Mouse (Mus musculus): ENCODE measurements around the gene Map4k3. TPM values are rescaled to one million over a fixed set of nuclear protein-coding genes. Genes with fewer than 3 reads are reported as not detected.

Gene Map4k3
- polyA plus RNA-seq, 1 experiment from 2014 or later, result 31.3 TPM

DNA sequence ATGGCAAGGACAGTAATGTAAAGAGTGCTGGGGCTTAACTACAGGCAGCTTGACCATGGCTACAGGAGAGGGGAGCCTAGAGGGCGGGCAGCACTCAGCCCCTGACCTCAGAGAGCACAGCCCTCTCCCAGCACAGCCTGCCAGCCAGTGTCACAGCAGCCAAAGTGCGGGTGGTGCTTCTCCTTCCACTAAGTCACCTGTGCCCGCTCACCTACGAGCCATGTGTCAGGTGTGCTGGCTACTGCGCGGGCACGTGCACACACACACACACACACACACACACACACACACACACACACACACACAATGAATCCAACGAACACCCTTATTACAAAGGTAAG is 82.6 kb downstream of the Map4k3 start:
- H3K36me3 ChIP-seq, result peaks cover 59% of the 10 kb centered on the region

DNA sequence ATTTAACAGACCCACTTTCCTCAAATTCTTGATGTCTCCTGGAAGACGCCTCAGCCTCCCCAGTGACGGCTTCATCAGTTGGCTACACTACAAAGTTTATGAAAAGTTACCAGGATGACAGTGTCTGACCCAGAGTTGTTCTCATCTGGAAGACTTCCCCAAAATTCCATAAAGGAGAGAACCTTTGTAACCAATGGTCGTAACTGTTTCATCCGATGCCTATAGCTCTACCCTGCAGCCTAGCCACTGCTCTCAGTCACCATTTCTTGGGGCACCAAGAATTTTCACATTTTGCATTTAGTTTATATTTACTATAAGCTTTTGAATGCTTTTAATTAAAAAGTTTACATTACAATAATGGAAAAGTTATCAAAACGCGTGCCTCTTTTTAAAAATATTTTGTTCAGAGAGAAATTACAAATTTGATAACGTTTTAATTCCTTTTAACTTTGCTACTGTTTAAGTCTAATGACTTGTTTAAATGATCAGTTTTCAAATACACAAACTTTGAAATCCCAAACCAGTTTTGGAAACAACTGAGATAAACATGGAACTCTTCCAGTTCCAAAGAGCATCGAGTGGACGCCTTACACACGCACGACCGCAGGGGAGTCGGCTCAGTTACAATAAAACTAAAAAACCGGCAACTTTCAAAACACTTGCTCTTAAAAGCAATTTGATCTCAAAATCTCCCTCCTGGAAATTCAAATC is 83.1 kb downstream of the Map4k3 start:
- no peaks in the 10 kb centered on the region for H3K4me1 ChIP-seq
- no peak overlapping the region for H3K4me3 ChIP-seq
- no peaks in the 10 kb centered on the region for H3K9me3 ChIP-seq
- no peaks in the 10 kb centered on the region for H3K27me3 ChIP-seq
- H3K9ac ChIP-seq (replicated peaks), result no peak overlapping the region
- 94% methylated on average over 14 of the region's 14 CpGs for WGBS
- H3K27ac ChIP-seq (replicated peaks), result no peak overlapping the region
- H3K36me3 ChIP-seq, result peaks cover 59% of the 10 kb centered on the region
- ATAC-seq (ENCODE audit: low FRiP score, low read depth), result no peak
- H3K4me2 ChIP-seq (replicated peaks), result no peak overlapping the region

More for the DNA sequence above, 82.6 kb downstream of the Map4k3 start:
- Histone ChIP-seq H3K4me1 (no peaks in the 10 kb centered on the region), H3K9me3 (no peaks in the 10 kb centered on the region), H3K4me3 (no peak overlapping the region), H3K4me2 (replicated peaks) (no peak overlapping the region), H3K9ac (replicated peaks) (no peak overlapping the region), H3K27ac (replicated peaks) (no peak overlapping the region), H3K27me3 (no peaks in the 10 kb centered on the region)
- WGBS, result 96% methylated on average over 6 of the region's 8 CpGs
- no peak for ATAC-seq (ENCODE audit: low FRiP score, low read depth)

DNA sequence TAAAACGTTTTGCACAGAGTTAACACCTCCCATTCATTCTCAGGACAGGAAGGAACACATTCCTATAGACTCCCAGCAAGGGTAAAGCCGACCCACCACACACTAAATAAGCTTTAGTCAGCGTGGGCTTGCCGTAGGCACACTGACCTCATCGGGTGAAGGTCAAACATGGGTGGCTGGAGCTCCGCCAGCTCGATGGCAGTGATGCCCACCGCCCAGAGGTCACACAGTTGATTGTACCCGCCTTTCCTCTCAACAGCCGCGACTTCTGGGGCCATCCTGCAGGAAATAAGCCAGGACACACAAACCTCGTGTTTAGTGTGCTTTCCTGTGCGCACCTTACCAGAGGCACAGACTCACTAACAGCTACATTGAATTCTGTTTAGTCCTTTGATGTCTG is 83.7 kb downstream of the Map4k3 start:
- Histone ChIP-seq H3K9ac (replicated peaks) (no peak overlapping the region), H3K4me3 (no peak overlapping the region), H3K27ac (replicated peaks) (no peak overlapping the region), H3K4me1 (no peaks in the 10 kb centered on the region), H3K9me3 (no peaks in the 10 kb centered on the region), H3K27me3 (no peaks in the 10 kb centered on the region), H3K36me3 (peaks cover 62% of the 10 kb centered on the region), H3K4me2 (replicated peaks) (no peak overlapping the region)
- WGBS, result 81% methylated on average over 13 of the region's 13 CpGs
- ATAC-seq (ENCODE audit: low FRiP score, low read depth), result no peak

DNA sequence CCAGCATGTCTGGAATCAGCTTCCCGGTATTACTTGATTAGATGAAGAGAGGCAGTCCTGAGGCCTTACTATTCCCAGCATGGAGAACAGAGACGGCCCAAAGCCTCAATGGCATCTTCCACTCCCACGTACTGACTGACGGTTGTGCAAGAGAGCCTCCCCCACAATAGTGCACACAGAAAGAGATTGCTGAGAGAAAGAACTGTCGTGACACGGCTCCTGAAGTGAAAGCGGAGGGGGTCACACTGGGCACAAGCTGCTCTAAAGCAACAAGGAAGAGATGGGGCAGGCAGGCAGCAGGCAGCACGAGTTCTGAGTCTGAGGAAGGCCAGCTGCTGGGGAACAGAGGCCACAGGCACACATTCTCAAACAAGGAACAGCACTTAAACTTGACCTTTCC is 90.2 kb downstream of the Map4k3 start:
- H3K27me3 ChIP-seq, result no peaks in the 10 kb centered on the region
- H3K4me1 ChIP-seq, result no peaks in the 10 kb centered on the region
- H3K9me3 ChIP-seq, result no peaks in the 10 kb centered on the region
- H3K36me3 ChIP-seq, result peaks cover 33% of the 10 kb centered on the region
- 68% methylated on average over 8 of the region's 8 CpGs for WGBS
- no peak overlapping the region for H3K4me3 ChIP-seq
- H3K9ac ChIP-seq (replicated peaks), result no peak overlapping the region
- no peak overlapping the region for H3K4me2 ChIP-seq (replicated peaks)
- peak overlapping the region; percentile 52 for H3K27ac ChIP-seq (replicated peaks)
- no peak for ATAC-seq (ENCODE audit: low FRiP score, low read depth)

DNA sequence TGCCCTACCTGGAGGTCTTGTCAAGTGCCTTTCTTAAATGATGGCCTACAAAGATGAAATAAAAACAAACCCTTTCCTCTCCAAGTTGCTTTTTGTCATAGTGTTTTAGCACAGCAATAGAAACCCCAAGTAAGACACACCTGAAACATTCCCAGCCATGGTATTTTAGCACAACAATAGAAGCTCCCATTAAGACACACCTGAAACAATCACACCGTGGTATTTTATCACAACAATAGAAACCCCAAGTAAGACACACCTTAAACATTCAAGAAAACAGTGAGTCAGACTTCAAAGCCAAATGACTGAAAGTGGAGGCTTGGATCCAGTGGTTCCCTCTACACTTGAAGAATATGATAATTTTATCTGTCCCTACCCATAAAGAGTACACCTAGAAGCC is 92.5 kb downstream of the Map4k3 start:
- H3K4me3 ChIP-seq, result no peak overlapping the region
- H3K27ac ChIP-seq (replicated peaks), result no peak overlapping the region
- no peak for ATAC-seq (ENCODE audit: low FRiP score, low read depth)
- H3K9me3 ChIP-seq, result no peaks in the 10 kb centered on the region
- peaks cover 44% of the 10 kb centered on the region for H3K36me3 ChIP-seq
- 82% methylated on average over 1 of the region's 1 CpGs for WGBS
- no peaks in the 10 kb centered on the region for H3K27me3 ChIP-seq
- no peaks in the 10 kb centered on the region for H3K4me1 ChIP-seq
- H3K4me2 ChIP-seq (replicated peaks), result no peak overlapping the region
- no peak overlapping the region for H3K9ac ChIP-seq (replicated peaks)

DNA sequence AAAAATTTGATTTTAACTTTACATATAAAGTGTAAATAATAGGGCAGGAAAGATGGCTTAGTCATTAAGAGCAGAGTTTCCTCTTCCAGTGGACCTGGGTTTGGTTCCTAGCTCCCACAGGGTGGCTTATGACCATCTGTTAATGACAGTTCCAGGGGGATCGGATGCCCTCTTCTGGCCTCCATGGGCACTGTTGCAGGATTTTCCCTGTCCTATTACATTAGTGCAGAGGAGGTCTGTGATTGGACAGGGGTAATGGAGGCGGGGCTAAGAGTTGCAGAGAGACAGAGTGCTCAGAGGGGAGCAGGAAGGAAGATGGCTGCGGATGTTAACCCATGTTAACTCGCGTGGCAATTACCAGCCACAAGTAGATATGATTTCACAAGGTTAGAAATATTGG is 95.4 kb downstream of the Map4k3 start:
- Histone ChIP-seq H3K4me1 (no peaks in the 10 kb centered on the region), H3K36me3 (peaks cover 41% of the 10 kb centered on the region), H3K27ac (replicated peaks) (no peak overlapping the region), H3K9ac (replicated peaks) (no peak overlapping the region), H3K4me3 (no peak overlapping the region), H3K27me3 (no peaks in the 10 kb centered on the region), H3K4me2 (replicated peaks) (no peak overlapping the region), H3K9me3 (no peaks in the 10 kb centered on the region)
- no peak for ATAC-seq (ENCODE audit: low FRiP score, low read depth)
- WGBS, result 90% methylated on average over 5 of the region's 5 CpGs

DNA sequence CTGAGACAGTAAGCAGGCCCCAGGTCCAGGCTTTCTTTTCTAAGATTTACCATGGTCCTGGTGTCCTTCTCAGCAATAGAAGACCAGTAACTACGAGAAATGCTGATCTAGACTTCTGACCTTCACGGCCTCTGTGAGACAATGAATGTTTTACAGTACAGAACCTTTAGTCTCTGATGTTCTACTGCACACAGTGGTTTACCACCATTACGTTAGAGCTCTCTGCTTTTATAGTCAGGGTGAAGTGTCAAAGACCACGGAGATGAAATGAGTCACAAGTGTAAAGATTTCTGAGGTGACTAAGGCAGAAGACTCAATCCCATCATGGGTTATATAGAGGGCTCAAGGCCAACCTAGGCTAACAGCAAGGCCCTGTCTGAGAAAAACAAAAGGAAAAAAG is 95.9 kb downstream of the Map4k3 start:
- ATAC-seq (ENCODE audit: low FRiP score, low read depth), result no peak
- Histone ChIP-seq H3K4me3 (no peak overlapping the region), H3K9ac (replicated peaks) (no peak overlapping the region), H3K9me3 (no peaks in the 10 kb centered on the region), H3K27ac (replicated peaks) (no peak overlapping the region), H3K4me1 (no peaks in the 10 kb centered on the region), H3K36me3 (peaks cover 41% of the 10 kb centered on the region), H3K27me3 (no peaks in the 10 kb centered on the region), H3K4me2 (replicated peaks) (no peak overlapping the region)
- 95% methylated on average over 4 of the region's 4 CpGs for WGBS

DNA sequence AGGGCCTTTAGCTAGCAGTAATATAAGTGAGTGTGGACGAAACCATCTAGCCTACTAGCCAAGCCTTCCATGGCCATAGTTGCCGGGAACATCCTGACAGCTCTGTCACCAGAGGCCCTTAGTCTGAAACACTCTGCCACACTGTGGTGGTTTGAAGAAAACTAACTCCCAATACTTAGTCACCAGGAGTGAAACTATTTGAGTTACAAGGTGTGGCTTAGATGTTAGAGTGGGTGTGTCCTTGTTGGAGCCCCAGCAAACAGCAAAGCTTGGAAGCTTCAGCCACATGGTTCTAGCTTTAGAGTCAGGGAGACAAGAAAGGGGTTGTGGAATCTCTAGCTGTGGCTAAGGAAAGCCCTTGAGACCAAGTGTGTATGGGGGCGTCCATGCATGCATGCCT is 97.3 kb downstream of the Map4k3 start:
- H3K36me3 ChIP-seq, result peaks cover 43% of the 10 kb centered on the region
- no peaks in the 10 kb centered on the region for H3K9me3 ChIP-seq
- H3K4me1 ChIP-seq, result no peaks in the 10 kb centered on the region
- H3K9ac ChIP-seq (replicated peaks), result no peak overlapping the region
- H3K4me2 ChIP-seq (replicated peaks), result no peak overlapping the region
- ATAC-seq (ENCODE audit: low FRiP score, low read depth), result no peak
- WGBS, result 97% methylated on average over 3 of the region's 3 CpGs
- no peaks in the 10 kb centered on the region for H3K27me3 ChIP-seq
- no peak overlapping the region for H3K27ac ChIP-seq (replicated peaks)
- no peak overlapping the region for H3K4me3 ChIP-seq

DNA sequence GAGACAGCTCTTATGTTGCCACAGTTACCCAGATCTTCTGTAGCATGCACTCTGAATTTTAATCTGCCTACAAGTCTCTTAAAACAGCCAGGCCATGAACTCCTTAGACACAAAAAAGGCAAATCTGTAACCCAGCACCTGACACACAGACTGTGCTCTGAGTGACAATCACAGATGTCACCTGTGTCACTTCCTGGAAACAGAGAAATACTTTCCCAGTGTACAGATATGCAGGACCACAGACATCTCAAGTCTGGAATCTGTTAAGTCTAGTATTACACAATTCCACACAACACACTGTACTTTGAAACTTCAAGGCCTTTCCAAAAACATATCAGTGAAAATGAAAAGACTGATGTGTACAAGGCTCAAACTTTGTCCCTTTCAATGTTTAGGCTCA is 103.3 kb downstream of the Map4k3 start:
- Histone ChIP-seq H3K27ac (replicated peaks) (no peak overlapping the region), H3K9me3 (no peaks in the 10 kb centered on the region), H3K9ac (replicated peaks) (no peak overlapping the region), H3K36me3 (0 out of 2 replicates have a peak, but pooled peaks cover 5% of the 10 kb centered on the region), H3K4me1 (no peaks in the 10 kb centered on the region), H3K4me2 (replicated peaks) (no peak overlapping the region), H3K4me3 (no peak overlapping the region), H3K27me3 (no peaks in the 10 kb centered on the region)
- no peak for ATAC-seq (ENCODE audit: low FRiP score, low read depth)

DNA sequence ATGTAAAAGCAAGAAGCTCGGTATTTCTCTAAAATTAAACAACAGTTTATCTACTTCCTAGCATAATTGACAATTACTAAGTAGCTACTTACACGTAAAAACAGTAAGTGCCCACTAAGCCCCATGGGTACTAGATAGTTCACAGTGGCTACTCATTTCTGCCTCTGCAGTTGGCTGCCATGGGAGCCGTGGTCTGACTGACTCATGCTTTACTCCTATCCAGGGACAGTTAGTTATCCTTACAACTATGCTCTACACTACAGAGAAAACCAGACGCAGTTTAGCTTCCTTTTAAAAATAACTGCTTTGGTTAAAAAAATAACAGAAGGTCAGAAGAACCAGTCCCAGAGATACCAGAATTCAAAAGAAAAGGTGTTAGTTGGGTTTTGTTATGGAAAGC is 106.6 kb downstream of the Map4k3 start:
- H3K9ac ChIP-seq (replicated peaks), result no peak overlapping the region
- WGBS, result 92% methylated on average over 4 of the region's 4 CpGs
- no peak overlapping the region for H3K4me3 ChIP-seq
- no peaks in the 10 kb centered on the region for H3K9me3 ChIP-seq
- no peaks in the 10 kb centered on the region for H3K4me1 ChIP-seq
- H3K36me3 ChIP-seq, result 0 out of 2 replicates have a peak, but pooled peaks cover 2% of the 10 kb centered on the region
- H3K4me2 ChIP-seq (replicated peaks), result no peak overlapping the region
- no peak overlapping the region for H3K27ac ChIP-seq (replicated peaks)
- no peaks in the 10 kb centered on the region for H3K27me3 ChIP-seq
- no peak for ATAC-seq (ENCODE audit: low FRiP score, low read depth)

DNA sequence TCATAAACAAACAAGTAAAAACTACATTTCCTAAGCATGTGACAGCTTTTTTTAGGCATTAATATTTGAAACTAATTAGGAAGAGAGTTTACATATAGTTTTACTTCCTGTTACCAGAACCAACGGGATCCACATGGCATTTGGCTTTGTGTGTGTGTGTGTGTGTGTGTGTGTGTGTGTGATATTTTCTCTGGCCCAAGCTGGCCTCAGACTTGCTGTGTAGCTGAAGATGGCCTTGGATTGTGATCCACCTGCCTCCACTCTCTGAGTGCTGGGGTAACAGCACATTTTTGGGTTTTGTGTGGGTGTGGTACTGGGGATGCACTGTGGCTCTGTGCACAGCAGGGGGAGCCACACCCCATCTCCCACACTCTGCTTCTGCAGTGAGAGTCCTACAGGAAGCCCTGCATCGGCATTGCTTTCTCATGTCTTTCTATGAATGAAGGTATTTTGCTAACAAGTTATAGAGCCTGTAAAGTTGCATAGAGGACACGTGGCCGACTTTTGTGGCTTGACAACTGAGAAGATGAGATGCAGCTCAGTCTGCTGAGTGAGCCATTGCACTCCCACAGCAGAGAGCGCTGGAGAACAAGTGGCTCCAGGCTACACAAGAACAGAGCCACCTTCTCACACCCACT is 107.4 kb downstream of the Map4k3 start:
- Histone ChIP-seq H3K4me2 (replicated peaks) (no peak overlapping the region), H3K4me1 (no peaks in the 10 kb centered on the region), H3K36me3 (no peaks in the 10 kb centered on the region), H3K9ac (replicated peaks) (no peak overlapping the region), H3K4me3 (no peak overlapping the region), H3K27me3 (no peaks in the 10 kb centered on the region), H3K27ac (replicated peaks) (no peak overlapping the region), H3K9me3 (no peaks in the 10 kb centered on the region)
- ATAC-seq (ENCODE audit: low FRiP score, low read depth), result peak; percentile 52; the same call in 1 of the 2 replicates
- WGBS, result 73% methylated on average over 5 of the region's 5 CpGs

DNA sequence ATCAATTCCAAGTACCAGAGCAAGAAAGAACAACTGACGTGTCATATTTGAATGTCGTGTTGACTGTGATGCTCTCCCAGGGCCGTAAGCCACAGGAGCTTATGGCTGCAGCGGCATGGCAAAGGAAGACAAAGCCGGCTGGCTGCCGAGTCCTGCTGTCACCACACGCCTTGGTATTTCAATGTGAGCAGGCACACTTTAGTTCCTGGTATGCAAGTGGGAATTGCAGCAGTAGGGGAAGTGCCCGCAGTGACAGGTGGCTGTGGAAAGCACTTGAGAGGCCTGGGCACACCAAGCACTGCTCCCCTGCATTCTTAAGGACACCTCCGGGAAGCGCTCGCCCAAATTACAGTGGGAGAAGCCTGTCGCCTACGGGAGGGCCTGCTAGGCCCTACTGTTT is 108.7 kb downstream of the Map4k3 start:
- Histone ChIP-seq H3K4me1 (no peaks in the 10 kb centered on the region), H3K27me3 (no peaks in the 10 kb centered on the region), H3K9me3 (no peaks in the 10 kb centered on the region), H3K9ac (replicated peaks) (no peak overlapping the region), H3K4me2 (replicated peaks) (no peak overlapping the region), H3K4me3 (no peak overlapping the region), H3K36me3 (peaks cover 12% of the 10 kb centered on the region), H3K27ac (replicated peaks) (no peak overlapping the region)
- 89% methylated on average over 13 of the region's 13 CpGs for WGBS
- ATAC-seq (ENCODE audit: low FRiP score, low read depth), result no peak

DNA sequence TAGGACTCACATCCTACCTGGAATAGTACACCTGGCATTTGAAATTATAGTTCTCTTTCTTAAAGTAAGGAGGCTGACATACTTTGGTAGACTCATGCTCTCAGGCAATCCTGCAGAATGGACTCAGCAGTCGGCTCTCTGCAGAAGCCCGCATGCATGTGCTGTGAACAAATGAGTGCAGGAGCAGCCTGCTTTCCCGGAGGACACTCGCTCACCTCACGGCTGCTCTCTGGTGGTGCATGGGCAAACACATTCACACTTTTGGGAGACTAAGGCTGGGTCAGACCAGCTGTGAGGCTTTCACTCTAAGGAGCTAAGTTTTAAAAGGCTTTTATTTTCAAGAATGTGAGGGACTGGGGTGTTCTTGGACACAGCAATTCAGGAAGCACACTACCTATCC is 109.4 kb downstream of the Map4k3 start:
- Histone ChIP-seq H3K27ac (replicated peaks) (no peak overlapping the region), H3K36me3 (peaks cover 14% of the 10 kb centered on the region), H3K4me3 (no peak overlapping the region), H3K9me3 (no peaks in the 10 kb centered on the region), H3K27me3 (no peaks in the 10 kb centered on the region), H3K9ac (replicated peaks) (no peak overlapping the region), H3K4me1 (no peaks in the 10 kb centered on the region), H3K4me2 (replicated peaks) (no peak overlapping the region)
- WGBS, result 84% methylated on average over 5 of the region's 5 CpGs
- ATAC-seq (ENCODE audit: low FRiP score, low read depth), result no peak

Data from midbrain, embryonic 12.5 days (tissue).